ENCODE assay signal across 16 mouse cellular contexts in the genomic region with DNA sequence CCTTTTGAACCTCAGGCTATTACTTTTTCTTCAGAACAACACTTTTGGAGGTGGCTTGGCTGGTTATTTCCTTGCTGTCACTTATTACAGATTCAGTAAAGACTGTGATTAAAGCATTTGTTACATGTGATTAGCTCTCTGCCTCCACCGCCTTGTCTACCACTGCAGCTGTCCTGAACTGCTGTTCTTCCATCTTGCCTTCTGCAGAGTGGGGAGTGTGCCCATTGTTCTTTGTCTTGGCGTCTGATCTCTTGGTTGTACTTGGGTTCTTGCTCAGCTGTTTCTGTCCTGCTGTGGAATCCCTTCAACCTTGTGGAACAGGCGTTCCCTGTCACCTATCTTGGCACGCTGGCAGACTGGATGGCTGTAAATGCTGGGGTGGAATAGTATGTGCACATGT. TPM values are rescaled to one million over a fixed set of nuclear protein-coding genes. Genes with fewer than 3 reads are reported as not detected.
A peak's percentile ranks its signal among the peaks of the same experiment; 100 is the strongest.
DNase-seq lines count a peak whose midpoint lies in the region; ATAC-seq and TF ChIP-seq lines count a peak whose summit lies in the region.
"Had no signal": no experiment of that assay in that cellular context is flagged by ENCODE, and none has a peak within 500 bp of the region (broad histone marks: within the 10 kb centered on the region; RNA-seq: fewer than 3 reads in every experiment).

No protein-coding gene starts in this region.

- no peak for DNase-seq in heart, postnatal 36 days
- DNase-seq in neural tube, embryonic 10.5 days (ENCODE audit: extremely low spot score, low spot score), result no peak
- peak; percentile 43 for DNase-seq in forebrain, postnatal 0 days
- DNase-seq in thymus, postnatal 36 days, result no peak
- DNase-seq in thymus, postnatal 4 days, result no peak
- DNase-seq: cerebellum, adult 18-20 months; liver, embryonic 13.5 days; right cerebral cortex, postnatal 14 days had no signal

- no peak for ATAC-seq in heart, embryonic 16.5 days (replicated peaks; ENCODE audit: extremely low read depth, insufficient read depth, low FRiP score)
- ATAC-seq in neural tube, embryonic 14.5 days (ENCODE audit: low read depth), result no peak
- peak; percentile 71 for ATAC-seq in forebrain, postnatal 0 days
- ATAC-seq: activated CD4-positive, CD25-positive, alpha-beta regulatory T cell, adult 4 months; lung, postnatal 0 days had no signal

- H3K4me3 ChIP-seq in heart, embryonic 16.5 days (ENCODE audit: low read length), result no peak overlapping the region
- no peak overlapping the region for H3K4me3 ChIP-seq in neural tube, embryonic 14.5 days (ENCODE audit: low read depth, low read length)
- H3K4me3 ChIP-seq in forebrain, postnatal 0 days (ENCODE audit: low read depth, low read length), result no peak overlapping the region
- H3K4me3 ChIP-seq: kidney, embryonic 15.5 days; liver, embryonic 13.5 days; megakaryocyte, embryonic 14.5 days; neural tube, embryonic 13.5 days had no signal

- peaks cover 67% of the 10 kb centered on the region for H3K4me1 ChIP-seq in heart, embryonic 16.5 days (ENCODE audit: control insufficient read depth, insufficient read depth, low read length)
- H3K4me1 ChIP-seq in neural tube, embryonic 14.5 days (ENCODE audit: control insufficient read depth, insufficient read depth, low read length), result peaks cover 9% of the 10 kb centered on the region
- H3K4me1 ChIP-seq in forebrain, postnatal 0 days (ENCODE audit: insufficient read depth), result peaks cover 22% of the 10 kb centered on the region; the same call in 1 of the 2 replicates

- H3K9me3 ChIP-seq in heart, embryonic 16.5 days (replicated peaks; ENCODE audit: control insufficient read depth, low read length), result no peaks in the 10 kb centered on the region
- no peaks in the 10 kb centered on the region for H3K9me3 ChIP-seq in neural tube, embryonic 14.5 days (ENCODE audit: control insufficient read depth, low read length)
- H3K9me3 ChIP-seq in forebrain, postnatal 0 days (ENCODE audit: low read length), result no peaks in the 10 kb centered on the region
- H3K9me3 ChIP-seq: kidney, embryonic 15.5 days; liver, embryonic 13.5 days; megakaryocyte, embryonic 14.5 days; neural tube, embryonic 13.5 days had no signal

- WGBS in heart, embryonic 16.5 days, result 53% methylated on average over 4 of the region's 4 CpGs
- WGBS in neural tube, embryonic 14.5 days, result 44% methylated on average over 4 of the region's 4 CpGs
- 30% methylated on average over 4 of the region's 4 CpGs for WGBS in forebrain, postnatal 0 days

- intact Hi-C loops in heart, postnatal 36 days (cut with DNase I), result no loop called here

- peak overlapping the region; percentile 89 for H3K27ac ChIP-seq in heart, embryonic 16.5 days (ENCODE audit: low read length)
- peak overlapping the region; percentile 12; the same call in 1 of the 2 replicates for H3K27ac ChIP-seq in neural tube, embryonic 14.5 days (ENCODE audit: low read depth, low read length)
- H3K27ac ChIP-seq in forebrain, postnatal 0 days (ENCODE audit: low read depth, low read length), result no peak overlapping the region
- H3K27ac ChIP-seq: kidney, embryonic 15.5 days; liver, embryonic 13.5 days had no signal

- H3K4me2 ChIP-seq in heart, embryonic 16.5 days (ENCODE audit: low read depth, low read length), result no peak overlapping the region
- H3K4me2 ChIP-seq in neural tube, embryonic 14.5 days (ENCODE audit: low read depth, low read length), result no peak overlapping the region
- H3K4me2 ChIP-seq in forebrain, postnatal 0 days (ENCODE audit: low read depth), result no peak overlapping the region
- H3K4me2 ChIP-seq: kidney, embryonic 15.5 days; liver, embryonic 13.5 days; neural tube, embryonic 13.5 days had no signal

- no peaks in the 10 kb centered on the region for H3K27me3 ChIP-seq in heart, embryonic 16.5 days (ENCODE audit: control insufficient read depth, insufficient read depth, low read length)
- no peaks in the 10 kb centered on the region for H3K27me3 ChIP-seq in neural tube, embryonic 14.5 days (ENCODE audit: control insufficient read depth, insufficient read depth, low read length)
- H3K27me3 ChIP-seq in forebrain, postnatal 0 days (ENCODE audit: insufficient read depth, low read length), result no peaks in the 10 kb centered on the region
- H3K27me3 ChIP-seq: CH12.LX; kidney, embryonic 15.5 days; liver, embryonic 13.5 days; megakaryocyte, embryonic 14.5 days; neural tube, embryonic 13.5 days had no signal

- H3K36me3 ChIP-seq in heart, embryonic 16.5 days (ENCODE audit: control insufficient read depth, insufficient read depth), result no peaks in the 10 kb centered on the region
- no peaks in the 10 kb centered on the region for H3K36me3 ChIP-seq in neural tube, embryonic 14.5 days (ENCODE audit: control insufficient read depth, insufficient read depth, low read length)
- H3K36me3 ChIP-seq in forebrain, postnatal 0 days (ENCODE audit: insufficient read depth), result no peaks in the 10 kb centered on the region
- H3K36me3 ChIP-seq: kidney, embryonic 15.5 days; liver, embryonic 13.5 days; neural tube, embryonic 13.5 days had no signal

- TF ChIP-seq CTCF in forebrain, postnatal 0 days (IDR thresholded peaks at IDR 0.05; ENCODE audit: low read depth), result no peak

- no peak overlapping the region for H3K9ac ChIP-seq in heart, embryonic 16.5 days (ENCODE audit: low read length)
- no peak overlapping the region for H3K9ac ChIP-seq in neural tube, embryonic 14.5 days (replicated peaks; ENCODE audit: low read depth, low read length)
- no peak overlapping the region for H3K9ac ChIP-seq in forebrain, postnatal 0 days
- H3K9ac ChIP-seq: kidney, embryonic 15.5 days; liver, embryonic 13.5 days; neural tube, embryonic 13.5 days had no signal

RNA-seq across cellular contexts. Expression of a gene that starts 30.4 kb away (rescaled TPM):
- 4.4 and 4.7 TPM in 2 replicates for polyA plus RNA-seq in heart, embryonic 16.5 days (2015; fragmentation: Nextera tagmentation; extraction: Ambion mirVana)
- 10 to 100 TPM; 17.8 to 18.6 TPM for total RNA-seq in heart, postnatal 36 days (2021)
- 10.3 and 11.8 TPM in 2 replicates for polyA plus RNA-seq in neural tube, embryonic 14.5 days (2014; fragmentation: Nextera tagmentation; extraction: Ambion mirVana)
- 23.5 and 32.5 TPM in 2 replicates for total RNA-seq in forebrain, postnatal 0 days (2014; rRNA removed)
- 3.6 and 5.1 TPM in 2 replicates for polyA plus RNA-seq in forebrain, postnatal 0 days (2015; fragmentation: Nextera tagmentation; extraction: Ambion mirVana)
